Mouse (Mus musculus) frontal cortex, adult 2 months (tissue): ENCODE data around the gene Smagp. TPM values are rescaled to one million over a fixed set of nuclear protein-coding genes. Genes with fewer than 3 reads are reported as not detected.

Experiments
- DNase-seq, 2 experiments: peaks; one replicate each; pipeline ENCODE4 v3.0.0; 2022; ENCODE audit warnings: low spot score in 1 of 2; ENCODE audit errors: extremely low spot score in 1 of 2
- polyA plus RNA-seq: library from polyadenylated mRNA; depleted of rRNA; stranded (reverse); fragments of >200 nt; gene quantifications from 2 replicates; pipeline ENCODE4 v1.2.3, GENCODE M21; 2012; rRNA removed

Gene Smagp
- 4.5 and 5.3 TPM in 2 replicates for polyA plus RNA-seq

DNA sequence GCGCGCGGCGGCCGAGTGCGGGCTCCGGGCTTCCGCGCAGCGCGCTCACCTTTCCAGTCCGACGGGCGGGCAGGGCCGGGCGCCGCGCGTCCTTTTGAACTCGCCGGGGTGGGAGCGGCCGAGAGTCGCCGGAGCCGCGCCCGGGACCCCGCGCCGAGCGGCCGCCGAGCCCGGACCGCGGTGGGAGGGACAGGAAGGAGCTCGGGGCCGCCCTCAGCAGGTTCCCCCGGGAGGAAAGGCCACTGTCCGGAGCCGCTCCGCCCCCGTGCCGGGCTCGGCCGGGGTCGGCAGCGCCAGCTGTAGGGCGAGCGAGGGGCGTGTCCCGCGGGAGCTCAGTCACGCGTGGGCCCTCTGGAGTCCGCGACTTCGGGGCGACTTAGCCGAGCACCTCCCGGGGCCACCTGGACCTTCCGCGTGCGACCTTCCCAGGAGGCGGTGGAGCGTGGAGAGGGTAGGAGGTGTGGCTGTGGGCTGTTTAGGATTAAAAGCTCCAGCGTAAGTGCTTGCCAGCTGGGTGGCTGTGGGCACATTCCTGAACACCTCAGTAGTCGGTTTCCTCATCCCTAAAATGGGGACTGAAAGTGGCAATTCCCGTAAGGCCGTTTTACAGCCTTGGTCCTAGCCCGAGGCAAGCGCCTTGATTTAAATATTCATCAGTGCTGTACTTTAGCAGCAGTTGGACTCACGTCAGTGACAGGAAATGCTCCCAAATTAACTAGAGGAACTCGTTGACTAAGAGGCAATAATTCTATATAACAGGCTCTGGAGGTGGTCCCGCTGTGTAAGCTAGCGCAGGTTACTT, at the start of gene Smagp:
Smagp (minus strand) TSS at position 241 of the 802 bp plus-strand sequence.
- no peak for DNase-seq

DNA sequence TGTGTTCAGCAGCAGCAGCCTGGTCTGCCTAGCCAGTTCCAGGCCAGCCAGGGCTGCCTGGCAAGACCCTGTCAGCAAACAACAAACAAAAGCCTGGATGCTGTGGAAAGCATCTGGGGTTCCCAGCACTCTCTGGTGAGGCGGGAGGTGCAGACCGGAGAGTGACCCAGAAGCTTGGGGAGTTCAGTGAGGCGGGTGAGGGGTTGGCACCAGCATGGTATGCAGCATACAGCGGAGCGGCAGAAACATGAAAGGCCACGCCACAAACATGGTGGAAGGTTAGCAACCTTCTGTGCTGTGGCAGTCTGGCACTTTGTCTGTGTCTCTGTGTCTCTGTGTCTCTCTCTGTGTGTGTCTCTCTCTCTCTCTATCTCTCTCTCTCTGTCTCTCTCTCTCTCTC, 49.7 kb upstream of the Smagp start:
- DNase-seq: no peak

DNA sequence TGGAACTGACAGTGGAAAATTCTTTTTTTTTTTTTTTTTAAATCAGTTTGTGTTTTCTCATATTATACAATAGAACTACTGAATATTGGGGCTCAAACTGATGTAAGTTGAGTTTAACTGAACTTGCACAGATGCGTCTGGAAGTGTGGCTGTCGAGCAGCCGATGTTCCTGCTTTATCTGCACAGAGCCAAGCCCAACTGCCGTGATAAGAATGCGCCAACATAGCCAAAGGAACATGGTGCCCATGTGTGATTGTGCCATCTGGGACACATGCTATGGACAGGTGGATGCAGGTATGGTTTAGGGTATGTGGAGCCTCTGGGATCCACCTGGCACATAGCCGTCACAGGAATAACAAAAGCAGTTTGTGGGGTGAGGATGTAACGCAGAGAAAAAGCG, 49.1 kb upstream of the Smagp start:
- no peak for DNase-seq

DNA sequence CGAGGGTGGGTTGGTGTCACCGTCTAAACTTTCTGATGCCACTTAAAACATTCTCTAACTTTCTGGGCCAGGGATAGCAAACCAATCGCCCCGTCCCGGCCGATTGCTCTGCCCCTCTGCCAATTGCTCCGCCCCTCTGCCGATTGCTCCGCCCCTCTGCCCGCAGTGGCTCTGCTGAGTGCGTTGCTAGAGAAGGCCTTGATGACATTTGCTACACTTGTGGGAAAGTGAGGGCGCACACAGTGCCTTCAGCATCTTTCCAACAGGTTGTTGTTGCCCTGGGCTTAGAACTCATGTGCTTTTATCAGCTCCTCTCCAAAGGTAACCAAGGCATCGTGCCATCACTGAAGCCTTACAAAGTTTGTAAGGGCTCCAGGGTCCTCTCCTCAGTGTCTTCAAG, 48.5 kb upstream of the Smagp start:
- DNase-seq: no peak

DNA sequence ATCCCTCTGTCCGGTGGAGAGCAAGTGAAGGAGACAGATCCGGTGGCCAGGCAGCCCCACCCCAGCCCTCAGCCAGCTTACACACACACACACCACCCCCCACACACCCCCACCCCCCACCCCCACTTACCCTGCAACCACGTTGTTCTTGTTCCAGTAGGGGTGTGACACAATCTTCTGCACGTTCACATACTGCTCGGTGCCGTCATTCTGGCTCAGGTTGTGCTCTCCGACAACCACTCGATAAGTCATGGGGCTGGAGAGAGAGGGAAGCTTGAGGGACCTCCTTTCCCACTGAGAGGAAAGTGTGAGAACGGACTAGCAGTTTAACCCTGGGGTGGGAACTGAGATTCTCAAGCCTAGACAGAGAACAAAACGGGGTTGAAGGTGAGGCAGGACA, 47.7 kb upstream of the Smagp start:
- DNase-seq: no peak

DNA sequence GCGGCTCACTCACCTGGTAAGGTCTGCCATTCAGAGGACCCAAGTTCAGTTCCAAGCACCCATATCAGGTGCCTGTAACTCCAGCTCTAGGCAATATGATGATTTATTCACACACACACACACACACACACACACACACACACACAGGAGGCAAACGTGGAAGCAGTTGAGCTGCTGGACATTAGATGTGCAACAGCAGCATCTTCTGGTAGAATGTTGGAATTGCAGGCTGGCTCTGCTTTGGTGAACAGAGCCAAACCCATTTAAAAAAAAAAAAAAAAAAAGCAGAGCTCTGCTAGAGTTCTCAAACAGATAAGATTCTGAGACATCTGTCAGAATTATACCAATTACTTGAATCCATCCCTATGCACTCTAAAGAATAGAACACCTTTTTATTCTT, 46.3 kb upstream of the Smagp start:
- DNase-seq: peak; percentile 48 to 91

DNA sequence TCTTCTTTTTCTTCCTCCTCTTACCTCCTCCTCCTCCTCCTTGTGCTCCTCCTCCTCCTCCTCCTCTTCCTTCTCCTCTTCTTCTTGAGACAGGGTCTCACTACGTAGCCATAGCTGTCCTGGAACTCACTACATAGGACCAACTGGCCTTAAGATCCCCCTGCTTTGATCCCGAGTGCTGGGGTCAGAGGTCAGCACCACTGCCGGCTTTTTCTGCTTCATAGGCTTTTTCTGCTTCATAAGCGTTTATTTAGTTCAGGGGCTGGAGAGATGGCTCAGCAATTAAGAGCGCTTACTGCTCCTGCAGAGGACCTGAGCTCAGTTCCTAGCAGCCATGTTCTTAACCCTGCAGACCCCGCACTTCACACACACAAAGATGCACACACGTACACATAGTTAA, 45.0 kb upstream of the Smagp start:
- DNase-seq: no peak

DNA sequence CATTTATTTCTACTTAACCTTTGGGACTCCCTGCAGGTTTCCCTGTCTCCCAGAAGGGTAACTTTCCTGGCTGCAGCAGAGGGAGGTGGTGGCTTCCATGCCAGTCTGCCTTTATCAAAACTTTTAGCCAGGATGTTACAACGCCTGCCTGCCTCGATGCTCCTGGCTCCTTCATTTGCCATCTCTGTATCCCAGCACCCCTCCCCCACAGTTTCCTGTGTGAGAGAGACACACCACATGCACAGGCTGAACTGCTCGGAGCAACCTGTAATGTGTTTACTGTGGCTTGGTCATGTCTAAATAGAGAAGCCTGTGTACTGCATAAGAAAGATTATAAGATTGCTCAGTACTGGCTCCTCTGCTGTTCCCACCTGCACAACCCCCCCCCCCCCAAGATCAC, 43.6 kb upstream of the Smagp start:
- no peak for DNase-seq

DNA sequence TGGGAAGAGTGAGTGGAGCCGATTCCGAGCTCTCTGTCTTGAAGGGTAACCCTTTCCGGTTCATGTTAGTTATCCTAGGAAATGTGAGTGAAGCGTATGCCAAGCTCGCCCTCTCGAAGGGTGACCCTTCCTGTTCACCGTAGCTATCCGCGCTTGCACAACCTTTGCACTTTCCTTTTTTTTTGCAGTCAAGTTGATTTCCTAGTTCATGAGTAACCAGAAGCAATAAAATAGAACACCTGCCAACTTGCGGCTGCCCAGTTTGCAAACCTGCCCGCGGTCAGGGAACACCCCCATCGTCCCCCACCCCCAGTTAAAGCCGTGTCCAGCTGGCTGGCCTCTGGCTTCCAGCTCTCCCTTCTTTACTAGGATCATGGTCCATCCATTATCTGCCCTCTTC, 42.3 kb upstream of the Smagp start:
- DNase-seq: no peak

DNA sequence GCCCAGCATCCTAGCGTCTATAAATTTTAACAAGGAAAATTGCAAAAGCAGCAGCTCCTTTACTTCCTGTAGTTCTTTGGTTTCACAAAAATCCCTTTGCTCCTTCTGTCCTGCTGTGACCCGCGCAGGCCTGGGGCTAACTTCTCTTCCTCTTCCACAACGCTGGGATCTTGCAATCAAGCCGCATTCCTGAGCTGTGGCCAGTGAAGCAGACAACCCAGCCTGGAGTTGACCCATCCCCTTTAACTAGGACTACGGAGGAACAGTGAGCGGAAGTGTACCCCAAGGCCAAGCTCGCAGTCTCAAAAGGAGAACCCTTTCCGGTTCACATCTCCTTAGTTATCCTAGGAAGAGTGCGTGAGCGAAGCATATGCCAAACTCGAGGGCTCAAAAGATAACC, 41.8 kb upstream of the Smagp start:
- no peak for DNase-seq

DNA sequence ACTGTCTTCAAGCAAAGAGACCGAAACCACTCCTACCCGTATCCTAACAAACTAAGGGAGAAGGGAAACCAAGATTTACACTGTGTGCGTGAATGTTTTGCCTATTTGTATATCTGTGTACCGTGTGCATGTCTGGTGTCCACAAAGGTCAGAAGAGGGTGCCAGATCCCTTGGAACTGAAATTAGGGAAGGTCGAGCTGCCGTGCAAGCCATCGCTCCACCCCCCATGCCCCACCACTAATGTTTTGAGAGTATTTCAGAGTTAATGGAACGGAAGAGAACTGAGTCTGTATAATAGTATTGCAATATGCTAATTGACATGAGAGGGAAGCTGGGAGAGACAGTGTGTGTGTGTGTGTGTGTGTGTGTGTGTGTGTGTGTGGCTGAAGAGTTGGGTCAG, 40.9 kb upstream of the Smagp start:
- DNase-seq: no peak

DNA sequence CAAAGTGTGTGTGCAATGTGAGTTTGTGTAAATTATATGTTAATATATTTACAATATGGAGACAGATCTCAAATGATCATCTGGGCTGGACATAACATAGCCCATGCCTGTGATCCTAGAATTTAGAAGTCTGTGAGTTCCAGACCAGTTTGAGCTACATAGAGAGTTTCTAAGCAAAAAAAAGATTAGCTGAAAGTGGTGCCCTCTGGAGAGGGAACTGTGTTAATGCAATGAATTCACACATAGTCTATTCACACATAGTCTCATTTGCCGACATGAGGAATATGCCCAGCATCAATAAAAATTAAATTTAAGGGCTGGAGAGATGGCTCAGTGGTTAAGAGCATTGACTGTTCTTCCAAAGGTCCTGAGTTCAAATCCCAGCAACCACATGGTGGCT, 39.8 kb upstream of the Smagp start:
- no peak for DNase-seq

DNA sequence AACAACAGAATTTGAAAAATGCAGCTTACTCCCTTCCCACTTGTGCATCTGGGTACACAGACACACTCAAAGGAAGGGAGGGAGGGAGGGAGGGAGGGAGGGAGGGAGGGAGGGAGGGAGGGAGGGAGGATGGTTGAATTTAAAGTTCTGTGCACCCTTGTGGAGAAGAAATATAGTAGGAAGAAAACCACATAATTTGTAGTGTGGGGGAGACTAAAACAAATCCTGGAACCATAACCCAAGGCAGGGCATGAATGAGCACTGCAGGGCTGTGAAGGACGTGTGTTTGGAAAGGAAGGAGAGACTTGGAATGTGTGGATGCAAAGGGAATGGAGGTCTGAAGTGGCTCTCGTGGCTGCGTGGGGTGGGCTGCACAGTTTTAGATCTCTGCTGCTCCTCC, 38.7 kb upstream of the Smagp start:
- DNase-seq: no peak

DNA sequence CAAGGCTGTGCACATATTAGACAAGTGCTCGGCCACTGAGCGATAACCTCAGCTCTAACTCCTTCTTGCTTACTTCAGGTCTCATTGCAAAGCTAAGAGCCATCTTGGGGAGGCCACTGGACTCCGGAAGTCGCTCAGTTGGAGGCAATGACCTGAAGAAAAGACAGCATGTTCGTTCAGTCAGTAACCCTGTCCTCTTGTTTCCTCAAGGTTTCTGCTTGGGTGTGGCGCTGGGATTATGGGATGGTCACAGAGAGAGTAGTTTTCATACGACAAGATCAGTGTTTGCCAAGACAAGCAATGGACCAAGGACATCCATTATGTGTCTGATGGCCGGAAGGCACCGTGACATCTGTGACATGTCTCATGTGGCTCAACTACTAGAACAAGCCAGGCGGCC, 37.8 kb upstream of the Smagp start:
- no peak for DNase-seq

DNA sequence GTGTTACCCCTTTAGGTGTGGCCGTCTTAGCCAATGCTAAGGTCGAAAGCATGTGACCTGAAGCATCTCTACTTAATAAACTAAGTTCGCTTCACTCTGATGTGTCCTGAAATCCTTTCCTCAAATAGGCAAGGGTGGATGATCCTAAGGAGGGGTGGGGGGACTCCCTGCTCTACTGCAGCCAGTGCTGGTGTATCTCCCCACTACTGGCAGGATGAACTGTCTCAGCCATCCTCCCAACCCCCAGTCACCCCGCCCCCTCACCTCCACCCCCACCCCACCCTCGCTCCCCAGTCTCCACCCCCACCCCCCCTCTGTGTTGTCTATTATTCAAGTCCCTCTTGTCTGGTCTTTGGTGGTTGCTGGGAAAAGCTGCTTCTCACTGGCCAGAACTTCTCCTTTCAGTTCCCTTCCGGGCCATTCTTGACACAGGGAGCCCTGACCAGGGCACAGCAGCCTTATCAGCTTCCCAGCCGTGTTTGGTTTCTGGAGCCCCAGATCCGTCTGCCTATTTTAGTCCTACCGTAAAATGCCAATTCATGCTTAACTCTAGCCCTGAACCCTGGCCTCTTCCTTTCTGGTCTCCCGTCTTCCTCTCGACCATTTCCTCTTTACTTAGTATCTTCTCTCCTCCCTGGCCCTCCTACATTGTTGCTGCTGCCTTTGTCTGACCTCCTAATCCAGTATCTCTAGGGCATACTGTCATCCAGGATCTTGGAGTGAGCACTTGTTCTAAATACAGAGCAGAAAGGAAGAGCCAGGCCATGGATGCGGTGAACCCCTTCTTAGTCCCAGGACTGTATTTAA, 37.0 kb upstream of the Smagp start:
- DNase-seq: no peak

DNA sequence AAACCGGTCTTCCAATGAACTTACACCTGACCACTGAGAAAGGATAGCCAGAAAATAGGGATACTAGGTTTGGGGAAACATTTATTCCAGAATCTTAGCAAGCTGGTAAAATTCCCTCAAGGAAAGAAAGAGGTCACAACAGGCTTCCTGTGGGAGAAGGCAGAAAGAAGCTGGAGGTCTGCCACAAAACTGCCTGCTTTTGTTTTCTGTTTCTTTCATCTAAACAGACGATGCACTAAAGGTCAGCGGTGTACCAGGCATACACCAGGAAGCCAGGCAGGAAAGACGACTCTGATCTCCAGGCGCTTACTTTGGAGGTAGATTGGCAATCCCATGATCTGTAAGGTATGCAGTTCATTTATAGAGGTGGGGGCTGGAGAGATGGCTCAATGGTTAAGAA, 34.1 kb upstream of the Smagp start:
- DNase-seq: no peak

DNA sequence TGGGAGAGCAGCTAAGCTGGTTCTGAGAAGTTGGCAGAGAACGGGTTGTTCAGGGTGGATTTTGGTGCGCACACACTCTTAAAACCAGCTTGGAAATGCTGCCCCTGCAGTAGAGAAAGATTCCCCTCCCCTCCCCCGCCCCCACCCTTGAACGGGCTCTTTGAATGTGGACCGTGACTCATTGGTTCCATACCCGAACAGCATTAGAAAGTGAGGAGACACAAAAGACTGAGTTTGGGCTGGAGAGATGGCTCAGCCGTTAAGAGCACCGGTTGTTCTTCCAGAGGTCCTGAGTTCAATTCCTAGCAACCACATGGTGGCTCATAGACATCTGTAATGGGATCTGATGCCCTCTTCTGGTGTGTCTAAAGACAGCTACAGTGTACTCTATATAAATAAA, 33.3 kb upstream of the Smagp start:
- no peak for DNase-seq

DNA sequence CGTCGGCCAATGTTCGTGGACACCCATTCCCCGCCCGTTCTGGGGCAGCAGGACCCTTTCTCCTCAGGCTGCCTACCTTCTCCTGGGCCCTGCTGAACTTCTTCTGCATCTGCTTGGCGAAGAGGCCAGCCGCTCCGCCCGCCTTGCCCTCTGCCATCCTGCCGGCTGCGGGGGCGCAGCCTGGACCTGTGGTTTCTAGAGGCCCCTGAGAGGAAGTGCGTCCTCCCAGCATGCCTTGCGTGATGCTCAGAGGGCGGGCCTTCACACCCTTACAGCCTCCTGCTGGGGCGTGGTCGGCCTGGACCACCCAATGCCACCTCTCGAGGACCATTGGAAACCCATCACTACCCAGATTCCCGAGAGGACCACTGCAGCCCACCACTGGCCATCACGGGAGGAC, 32.6 kb upstream of the Smagp start, which contains the start of gene Bin2:
Bin2 (minus strand) TSS at position 217 of the 400 bp plus-strand sequence.
- DNase-seq: no peak

DNA sequence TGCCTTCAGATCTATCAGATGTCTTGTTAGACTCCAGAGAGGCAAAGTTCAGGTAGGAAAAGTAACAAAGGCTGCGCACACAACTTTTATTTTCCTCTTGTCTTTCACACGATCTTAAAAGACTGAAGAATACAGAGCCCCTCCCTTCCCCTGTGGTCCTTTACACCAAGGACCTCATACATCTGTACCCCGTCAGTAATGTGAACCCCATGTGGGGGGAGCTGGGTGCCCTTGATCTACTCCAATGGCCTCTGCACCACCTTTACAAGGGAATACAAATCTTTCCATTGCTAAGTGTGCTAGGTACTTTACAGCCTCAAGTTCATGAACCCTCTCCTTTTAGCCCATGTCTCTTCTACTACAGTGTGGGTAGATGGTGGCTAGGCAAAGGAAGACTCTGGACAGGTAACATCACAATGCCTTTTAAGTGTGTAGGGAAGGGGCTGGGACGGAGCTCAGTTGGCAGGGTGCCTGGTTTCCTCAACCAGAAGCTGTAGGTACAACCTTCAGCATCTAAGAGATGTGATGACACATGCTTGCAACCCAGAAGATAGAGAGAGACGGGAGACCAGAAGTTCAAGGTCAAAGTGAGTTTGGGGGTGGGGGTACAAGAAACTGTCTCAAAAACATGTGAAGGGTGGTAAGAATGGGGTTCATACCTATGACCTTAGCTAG, 31.3 kb upstream of the Smagp start:
- DNase-seq: no peak

DNA sequence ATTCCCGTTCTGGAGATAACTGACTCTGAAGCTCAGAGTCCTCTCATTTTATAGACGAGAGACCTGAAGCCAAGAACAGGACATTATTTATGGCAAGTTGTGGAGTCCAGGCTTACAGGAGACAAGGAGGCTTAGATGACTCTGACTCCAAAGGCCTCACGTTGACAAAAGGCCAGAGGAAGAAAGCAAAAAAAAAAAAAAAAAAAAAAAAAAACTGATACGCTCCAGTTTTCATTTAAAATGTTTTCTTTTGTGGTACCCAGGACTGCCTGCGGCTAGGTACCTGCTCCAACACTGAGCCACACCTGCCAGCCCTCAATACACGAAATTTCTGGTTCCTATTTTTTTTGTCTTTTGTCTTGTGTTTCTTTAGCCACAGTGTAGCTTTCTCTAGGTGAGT, 30.7 kb upstream of the Smagp start:
- no peak for DNase-seq

DNA sequence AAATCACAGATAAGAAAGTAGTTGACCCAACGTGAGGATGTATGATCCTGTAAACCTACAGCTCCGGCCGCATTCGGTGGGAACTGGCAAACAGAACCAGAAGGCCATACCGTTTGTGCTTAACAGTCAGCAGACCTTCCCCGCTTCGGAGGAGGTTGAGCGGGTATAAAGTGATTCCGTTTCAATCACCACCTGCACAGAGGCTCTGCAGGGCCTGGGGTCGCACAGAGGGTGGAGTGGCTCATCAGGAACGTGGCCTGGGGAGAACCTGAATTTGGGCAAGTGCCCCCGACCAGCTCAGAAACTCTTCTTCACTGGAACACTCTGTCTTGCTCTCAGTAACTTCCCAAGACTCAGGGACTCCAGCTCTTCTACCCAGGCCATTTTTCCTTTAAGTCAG, 30.1 kb upstream of the Smagp start:
- DNase-seq: no peak
